Mouse (Mus musculus) liver, embryonic 14.5 days (tissue): ENCODE results near the gene Grk1. TPM values are rescaled to one million over a fixed set of nuclear protein-coding genes. Genes with fewer than 3 reads are reported as not detected.

Experiments used
- ATAC-seq: fragments of 200-750 bp; cut with Nextera tagmentation; 2 replicates; pipeline ENCODE4 v1.8.0; 2017; ENCODE audit warnings: moderate number of reproducible peaks, mild to moderate bottlenecking, moderate library complexity; ENCODE audit not compliant: insufficient read depth
- DNase-seq, 3 experiments: peaks; one replicate each; pipeline ENCODE4 v3.0.0-alpha.2; 2012 to 2013; ENCODE audit warnings: low read depth in 3 of 3, low spot score in 3 of 3
- H3K27ac ChIP-seq: fragments of 300-500 bp; sonication (generic); 2 replicates; pipeline ENCODE4 v1.5.1; 2014; ENCODE audit warnings: moderate library complexity, mild to moderate bottlenecking, control low read depth, inconsistent platforms
- H3K27me3 ChIP-seq: fragments of 300-500 bp; sonication (generic); 2 replicates; pipeline ENCODE4 v1.6.1; 2014; ENCODE audit warnings: mild to moderate bottlenecking, low read length, moderate library complexity; ENCODE audit not compliant: control insufficient read depth, insufficient read depth
- H3K36me3 ChIP-seq: fragments of 300-500 bp; sonication (generic); replicated peaks from 2 replicates; pipeline ENCODE4 v1.6.1; 2014; ENCODE audit warnings: low read depth; ENCODE audit not compliant: control insufficient read depth, insufficient read depth
- H3K4me1 ChIP-seq, 2 experiments: fragments of 200-500 bp in 1 of 2; fragments of 300-500 bp in 1 of 2; sonication (generic) in 1 of 2; replicated peaks; 2 replicates each; pipeline ENCODE4 v1.6.1; 2012 to 2014; ENCODE audit warnings: antibody characterized with exemption in 1 of 2, inconsistent platforms in 1 of 2, low read length in 1 of 2; ENCODE audit not compliant: control insufficient read depth in 2 of 2, insufficient read depth in 2 of 2
- H3K4me2 ChIP-seq: fragments of 300-500 bp; sonication (generic); 2 replicates; pipeline ENCODE4 v1.6.1; 2014; ENCODE audit warnings: low read depth, mild to moderate bottlenecking, control low read depth, moderate library complexity
- H3K4me3 ChIP-seq, 2 experiments: fragments of 200-500 bp in 1 of 2; fragments of 300-500 bp in 1 of 2; sonication (generic) in 1 of 2; 2 replicates each; pipeline ENCODE4 v1.5.1; 2012 to 2014; ENCODE audit warnings: low read depth in 2 of 2, low read length in 2 of 2, mild to moderate bottlenecking in 2 of 2, control low read depth in 1 of 2, inconsistent platforms in 1 of 2, moderate library complexity in 1 of 2; ENCODE audit not compliant: insufficient read depth in 1 of 2
- H3K9ac ChIP-seq: fragments of 300-500 bp; sonication (generic); replicated peaks from 2 replicates; pipeline ENCODE4 v1.6.1; 2014; ENCODE audit warnings: mild to moderate bottlenecking, control low read depth, moderate library complexity
- H3K9me3 ChIP-seq: fragments of 300-500 bp; sonication (generic); 2 replicates; pipeline ENCODE4 v1.6.1; 2016; ENCODE audit warnings: low read length, mixed read lengths; ENCODE audit not compliant: control insufficient read depth
- CTCF ChIP-seq: IDR thresholded peaks from 2 replicates; pipeline ENCODE4 v1.5.1; 2016; ENCODE audit warnings: antibody characterized with exemption, low read depth, control low read depth
- EP300 ChIP-seq: IDR thresholded peaks from 2 replicates; pipeline ENCODE4 v1.6.1; 2016; ENCODE audit warnings: antibody characterized with exemption, low read depth
- WGBS: fragments of 180-500 bp; shearing (Covaris S2); extraction: QIAGEN DNeasy Blood & Tissue Kit; methylation state at CpG from one replicate; pipeline ENCODE4 v1.1.7; 2014; ENCODE audit not compliant: insufficient replicate concordance; 5-methylcytosine and 5-hydroxymethylcytosine counted together
- polyA plus RNA-seq, 2 experiments: library from polyadenylated mRNA; depleted of rRNA in 1 of 2; stranded (reverse) in 1 of 2; unstranded in 1 of 2; fragments of >200 nt; fragmentation: Nextera tagmentation in 1 of 2; extraction: Ambion mirVana in 1 of 2; gene quantifications; 2 replicates each; pipeline versions ENCODE4 v1.2.1 to v1.2.3; 2012 to 2014

Gene Grk1
- polyA plus RNA-seq, 2 experiments: 0.01 to 0.04 TPM

DNA sequence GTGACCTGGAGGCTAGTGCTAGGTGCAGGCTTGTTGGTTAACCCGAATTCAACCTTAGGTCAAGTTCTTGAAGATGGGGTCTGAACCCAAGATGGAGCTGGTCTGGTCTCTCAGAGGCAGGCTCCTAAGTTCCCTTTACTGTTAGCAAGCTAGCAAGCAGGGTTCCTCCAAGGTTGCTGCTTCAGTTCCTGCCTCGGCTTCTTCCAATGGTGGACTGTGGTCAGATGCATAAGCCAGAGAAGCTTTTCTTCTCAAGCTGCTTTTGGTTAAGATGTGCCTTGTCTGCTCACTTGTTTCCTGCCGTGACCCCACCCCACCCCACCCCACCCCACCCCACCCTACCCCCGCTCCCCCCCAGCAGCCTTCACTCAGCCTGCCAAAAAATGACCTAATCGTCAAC lies 28.2 kb downstream of the Grk1 start:
- Histone ChIP-seq H3K9ac (no peak overlapping the region), H3K36me3 (no peaks in the 10 kb centered on the region), H3K4me2 (no peak overlapping the region), H3K4me1 (no peaks in the 10 kb centered on the region), H3K9me3 (no peaks in the 10 kb centered on the region), H3K27ac (no peak overlapping the region), H3K27me3 (peaks cover 13% of the 10 kb centered on the region), H3K4me3 (no peak overlapping the region)
- TF ChIP-seq CTCF (no peak), EP300 (no peak)
- DNase-seq (no peak), ATAC-seq (no peak)
- WGBS: 34% methylated on average over 5 of the region's 5 CpGs

DNA sequence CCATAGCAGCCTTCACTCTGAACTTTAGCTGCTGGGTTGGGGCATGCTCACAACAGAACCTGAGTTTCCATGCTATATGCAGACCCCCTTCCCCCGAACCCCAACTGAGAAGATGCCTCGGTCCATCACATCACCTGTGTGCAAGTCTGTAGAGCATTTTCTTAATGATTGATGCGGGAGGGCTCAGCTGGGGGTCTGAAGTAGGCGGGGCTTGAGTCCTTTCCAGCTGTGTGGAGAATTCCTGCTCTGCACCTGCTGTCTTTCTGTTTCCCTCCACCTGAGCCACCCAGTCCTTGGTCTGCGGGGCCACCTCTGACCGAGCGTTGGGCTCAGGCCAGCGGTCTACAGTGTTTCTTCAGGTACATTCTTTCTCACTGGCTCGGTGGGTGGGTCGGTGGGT lies 30.0 kb downstream of the Grk1 start, which contains the start of gene Tmem255b:
Tmem255b (plus strand) TSS at position 301 of the 400 bp plus-strand sequence.
- H3K4me3 ChIP-seq: no peak within 1 kb of the TSS
- no peak for TF ChIP-seq EP300
- no peak for TF ChIP-seq CTCF
- DNase-seq (no peak), ATAC-seq (no peak)
- H3K4me2 ChIP-seq: no peak within 1 kb of the TSS
- no peak within 1 kb of the TSS for H3K27ac ChIP-seq
- H3K9ac ChIP-seq: no peak within 1 kb of the TSS
- H3K36me3 ChIP-seq: no peaks in the 10 kb centered on the region
- no peaks in the 10 kb centered on the region for H3K9me3 ChIP-seq
- WGBS: 19% methylated on average over 10 of the region's 10 CpGs
- no peaks in the 10 kb centered on the region for H3K4me1 ChIP-seq
- peaks cover 13% of the 10 kb centered on the region for H3K27me3 ChIP-seq

DNA sequence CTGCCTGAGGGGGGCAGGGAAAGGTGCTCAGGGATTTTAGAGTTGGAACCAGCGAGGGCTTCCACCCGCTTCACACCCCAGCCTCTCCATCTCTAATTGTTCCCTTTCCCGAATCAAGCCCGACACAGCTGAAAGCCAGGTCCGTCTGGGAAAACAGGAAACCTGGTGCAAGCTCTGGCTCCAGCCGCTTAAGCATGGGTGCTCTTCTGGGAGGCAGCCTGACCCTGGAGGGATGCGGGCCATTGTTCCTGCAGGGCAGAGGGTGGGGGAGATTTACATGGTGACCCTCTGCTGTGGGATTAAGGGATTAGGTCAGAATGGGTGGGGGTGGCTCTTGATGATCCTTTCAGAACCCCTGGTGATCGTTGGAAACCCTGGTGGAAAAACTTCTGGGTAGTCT lies 31.2 kb downstream of the Grk1 start:
- Histone ChIP-seq H3K4me3 (no peak overlapping the region), H3K4me2 (no peak overlapping the region), H3K27ac (no peak overlapping the region), H3K27me3 (peaks cover 13% of the 10 kb centered on the region), H3K9me3 (no peaks in the 10 kb centered on the region), H3K4me1 (no peaks in the 10 kb centered on the region), H3K9ac (no peak overlapping the region), H3K36me3 (no peaks in the 10 kb centered on the region)
- WGBS: 6% methylated on average over 8 of the region's 8 CpGs
- ATAC-seq (no peak), DNase-seq (no peak)
- TF ChIP-seq EP300: no peak
- no peak for TF ChIP-seq CTCF

DNA sequence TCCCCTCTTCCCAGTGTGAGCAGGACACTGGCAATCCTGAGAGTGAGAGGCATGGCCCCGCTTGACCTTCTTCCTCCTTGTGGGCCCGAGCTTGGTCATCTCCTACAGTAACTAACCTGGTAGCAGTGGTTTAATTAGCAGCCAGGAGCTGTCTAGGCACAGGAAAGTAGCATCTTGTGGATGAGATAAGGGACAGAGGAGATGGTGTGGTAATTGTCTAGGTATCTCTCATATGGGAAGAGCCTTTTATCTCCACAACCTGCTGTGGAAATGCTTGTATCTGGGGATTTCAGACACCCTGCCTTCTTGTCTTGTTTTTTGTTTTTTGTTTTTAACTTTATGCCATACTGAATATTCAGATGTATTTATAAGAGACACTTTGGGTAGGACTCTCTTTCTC lies 32.6 kb downstream of the Grk1 start:
- no peak overlapping the region for H3K9ac ChIP-seq
- ATAC-seq (no peak), DNase-seq (no peak)
- no peaks in the 10 kb centered on the region for H3K9me3 ChIP-seq
- WGBS: 34% methylated on average over 2 of the region's 2 CpGs
- H3K4me3 ChIP-seq: no peak overlapping the region
- no peaks in the 10 kb centered on the region for H3K4me1 ChIP-seq
- H3K36me3 ChIP-seq: no peaks in the 10 kb centered on the region
- H3K27ac ChIP-seq: no peak overlapping the region
- TF ChIP-seq CTCF: no peak
- no peak for TF ChIP-seq EP300
- peaks cover 13% of the 10 kb centered on the region for H3K27me3 ChIP-seq
- no peak overlapping the region for H3K4me2 ChIP-seq

DNA sequence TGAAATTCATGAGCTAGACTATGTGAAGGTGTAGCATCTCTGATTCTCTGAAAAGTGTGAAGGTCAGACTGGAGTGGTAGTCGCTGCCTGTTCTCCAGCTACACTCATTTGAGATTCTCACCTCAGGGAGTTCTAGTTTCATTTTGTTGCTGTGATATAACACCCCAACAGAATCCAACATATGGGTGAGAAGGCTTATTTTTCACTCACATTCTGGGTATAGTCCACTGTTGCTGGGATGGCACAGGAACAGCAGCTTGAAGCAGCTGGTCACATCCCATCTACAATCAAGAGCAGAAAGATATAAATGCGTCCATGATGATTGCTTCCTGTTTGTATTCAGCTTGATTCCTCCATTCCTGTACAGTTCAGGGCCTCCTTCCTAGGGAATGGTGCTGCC lies 37.3 kb downstream of the Grk1 start:
- TF ChIP-seq CTCF: no peak
- TF ChIP-seq EP300: no peak
- Histone ChIP-seq H3K4me3 (no peak overlapping the region), H3K36me3 (no peaks in the 10 kb centered on the region), H3K4me1 (no peaks in the 10 kb centered on the region), H3K4me2 (no peak overlapping the region), H3K27me3 (no peaks in the 10 kb centered on the region), H3K27ac (no peak overlapping the region), H3K9me3 (no peaks in the 10 kb centered on the region), H3K9ac (no peak overlapping the region)
- DNase-seq (no peak), ATAC-seq (no peak)
- 69% methylated on average over 2 of the region's 2 CpGs for WGBS
